Mouse (Mus musculus) bone marrow macrophage, adult 2 months (primary cell): Measurements from ENCODE around the gene Gm9639.
A peak's percentile ranks its signal among the peaks of the same experiment; 100 is the strongest.

Source experiments
- CTCF ChIP-seq: IDR thresholded peaks from 2 replicates; pipeline ENCODE4 v1.5.1; 2012; ENCODE audit warnings: low read depth, mild to moderate bottlenecking, low read length, moderate library complexity
- POLR2A ChIP-seq: IDR thresholded peaks from 2 replicates; pipeline ENCODE4 v1.6.1; 2012; ENCODE audit warnings: mild to moderate bottlenecking, low read depth, low read length, borderline replicate concordance

DNA sequence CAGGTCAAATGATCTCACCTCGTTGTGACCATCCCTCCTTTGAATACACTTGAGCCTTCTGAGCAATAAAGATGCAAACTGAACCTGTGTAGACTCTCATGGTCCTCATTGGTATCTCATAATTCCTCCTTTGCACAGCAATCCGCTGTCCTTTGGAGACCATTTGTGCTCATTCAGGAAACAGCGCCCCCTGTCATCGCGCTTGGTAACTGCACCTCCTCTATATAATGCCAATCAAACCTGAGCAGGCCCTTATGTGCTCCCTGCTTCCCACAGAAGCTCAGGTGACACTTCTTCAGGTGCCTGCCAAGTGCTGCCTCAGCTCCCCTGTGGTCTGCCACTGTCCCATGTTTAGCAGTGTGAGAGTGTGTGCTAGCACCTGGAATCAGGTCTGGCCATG is 20.6 kb upstream of the Gm9639 start:
- peak; percentile 50; the same call in 1 of the 2 replicates for TF ChIP-seq CTCF
- no peak for TF ChIP-seq POLR2A
